Mouse (Mus musculus): Measurements from ENCODE around the gene Ercc5. TPM values are rescaled to one million over a fixed set of nuclear protein-coding genes. Genes with fewer than 3 reads are reported as not detected.

Gene Ercc5
- polyA plus RNA-seq (2016; fragmentation: Nextera tagmentation; extraction: Ambion mirVana): 10.6 and 11.1 TPM in 2 replicates

GRCm38 (mm10) chr1:44147563-44148381 is at the start of gene Ercc5:
Gene Ercc5, plus strand, starts transcription at chr1:44147744.
- H3K4me3 ChIP-seq: peak within 1 kb of the TSS; percentile 91
- H3K9me3 ChIP-seq (replicated peaks): no peaks in the 10 kb centered on the region
- peak within 1 kb of the TSS; percentile 82 for H3K4me2 ChIP-seq
- peak; percentile 96 for ATAC-seq
- peaks cover 15% of the 10 kb centered on the region for H3K4me1 ChIP-seq
- peak within 1 kb of the TSS; percentile 88 for H3K27ac ChIP-seq
- peak within 1 kb of the TSS; percentile 89 for H3K9ac ChIP-seq
- H3K36me3 ChIP-seq: peaks cover 5% of the 10 kb centered on the region; the same call in 1 of the 2 replicates
- no peaks in the 10 kb centered on the region for H3K27me3 ChIP-seq (replicated peaks)
- under 1% methylated on average over 61 of the region's 66 CpGs for WGBS (ENCODE audit: insufficient replicate concordance)

GRCm38 (mm10) chr1:44101448-44102225 is 45.9 kb upstream of the Ercc5 start:
- Histone ChIP-seq H3K27me3 (replicated peaks) (no peaks in the 10 kb centered on the region), H3K4me2 (peak overlapping the region; percentile 85), H3K4me1 (peaks cover 17% of the 10 kb centered on the region), H3K27ac (peak overlapping the region; percentile 98), H3K36me3 (peaks cover 31% of the 10 kb centered on the region), H3K9me3 (replicated peaks) (no peaks in the 10 kb centered on the region), H3K9ac (peak overlapping the region; percentile 93), H3K4me3 (peak overlapping the region; percentile 90)
- under 1% methylated on average over 55 of the region's 55 CpGs for WGBS (ENCODE audit: insufficient replicate concordance)
- ATAC-seq: peak; percentile 77

GRCm38 (mm10) chr1:44102259-44102717 is 45.3 kb upstream of the Ercc5 start, which contains the start of gene Tex30:
Gene Tex30, minus strand, starts transcription at chr1:44102441.
- Histone ChIP-seq H3K4me3 (peak within 1 kb of the TSS; percentile 90), H3K27me3 (replicated peaks) (no peaks in the 10 kb centered on the region), H3K4me2 (peak within 1 kb of the TSS; percentile 85), H3K9ac (peak within 1 kb of the TSS; percentile 93), H3K4me1 (peaks cover 17% of the 10 kb centered on the region), H3K27ac (peak within 1 kb of the TSS; percentile 98), H3K36me3 (peaks cover 25% of the 10 kb centered on the region), H3K9me3 (replicated peaks) (no peaks in the 10 kb centered on the region)
- under 1% methylated on average over 55 of the region's 55 CpGs for WGBS (ENCODE audit: insufficient replicate concordance)
- peak; percentile 94 for ATAC-seq

- Histone ChIP-seq H3K4me3 (peak overlapping the region; percentile 90), H3K9ac (peak overlapping the region; percentile 67), H3K36me3 (peaks cover 25% of the 10 kb centered on the region), H3K27me3 (replicated peaks) (no peaks in the 10 kb centered on the region), H3K9me3 (replicated peaks) (no peaks in the 10 kb centered on the region), H3K4me2 (peak overlapping the region; percentile 85), H3K4me1 (peaks cover 17% of the 10 kb centered on the region), H3K27ac (peak overlapping the region; percentile 98)
- no peak for ATAC-seq
- 15% methylated on average over 5 of the region's 5 CpGs for WGBS (ENCODE audit: insufficient replicate concordance)
Observed at GRCm38 (mm10) chr1:44102939-44103338, 44.6 kb upstream of the Ercc5 start.

- H3K9ac ChIP-seq: peak overlapping the region; percentile 69; the same call in 1 of the 2 replicates
- no peaks in the 10 kb centered on the region for H3K27me3 ChIP-seq (replicated peaks)
- no peak for ATAC-seq
- H3K36me3 ChIP-seq: peaks cover 30% of the 10 kb centered on the region
- H3K27ac ChIP-seq: no peak overlapping the region
- H3K4me1 ChIP-seq: peaks cover 18% of the 10 kb centered on the region
- no peaks in the 10 kb centered on the region for H3K9me3 ChIP-seq (replicated peaks)
- H3K4me3 ChIP-seq: peak overlapping the region; percentile 74
- H3K4me2 ChIP-seq: peak overlapping the region; percentile 82
Observed at GRCm38 (mm10) chr1:44117571-44117970, 30.0 kb upstream of the Ercc5 start.

- peak within 1 kb of the TSS; percentile 86 for H3K27ac ChIP-seq
- peaks cover 18% of the 10 kb centered on the region for H3K4me1 ChIP-seq
- peak; percentile 90 for ATAC-seq
- WGBS (ENCODE audit: insufficient replicate concordance): under 1% methylated on average over 39 of the region's 39 CpGs
- H3K27me3 ChIP-seq (replicated peaks): no peaks in the 10 kb centered on the region
- H3K4me3 ChIP-seq: peak within 1 kb of the TSS; percentile 74
- H3K4me2 ChIP-seq: peak within 1 kb of the TSS; percentile 82
- no peaks in the 10 kb centered on the region for H3K9me3 ChIP-seq (replicated peaks)
- H3K36me3 ChIP-seq: peaks cover 23% of the 10 kb centered on the region
- peak within 1 kb of the TSS; percentile 69 for H3K9ac ChIP-seq
Observed at GRCm38 (mm10) chr1:44118239-44119054, 29.1 kb upstream of the Ercc5 start, which contains the start of the genes Kdelc1 and Bivm. Gene Kdelc1, minus strand, starts transcription at chr1:44118808. Gene Bivm, plus strand, starts transcription at chr1:44118957.

- H3K4me3 ChIP-seq: peak overlapping the region; percentile 74
- H3K27ac ChIP-seq: peak overlapping the region; percentile 86
- H3K4me1 ChIP-seq: peaks cover 18% of the 10 kb centered on the region
- no peaks in the 10 kb centered on the region for H3K27me3 ChIP-seq (replicated peaks)
- 1% methylated on average over 41 of the region's 43 CpGs for WGBS (ENCODE audit: insufficient replicate concordance)
- no peaks in the 10 kb centered on the region for H3K9me3 ChIP-seq (replicated peaks)
- H3K4me2 ChIP-seq: peak overlapping the region; percentile 82
- peak overlapping the region; percentile 69 for H3K9ac ChIP-seq
- ATAC-seq: peak; percentile 81
- H3K36me3 ChIP-seq: peaks cover 18% of the 10 kb centered on the region
Observed at GRCm38 (mm10) chr1:44119201-44120073, 28.1 kb upstream of the Ercc5 start.

- 11% methylated on average over 6 of the region's 6 CpGs for WGBS (ENCODE audit: insufficient replicate concordance)
- peaks cover 12% of the 10 kb centered on the region for H3K36me3 ChIP-seq
- ATAC-seq: peak; percentile 8; the same call in 1 of the 2 replicates
- peak overlapping the region; percentile 69 for H3K9ac ChIP-seq
- peaks cover 18% of the 10 kb centered on the region for H3K4me1 ChIP-seq
- H3K4me2 ChIP-seq: peak overlapping the region; percentile 82
- H3K4me3 ChIP-seq: peak overlapping the region; percentile 74
- H3K27me3 ChIP-seq (replicated peaks): no peaks in the 10 kb centered on the region
- peak overlapping the region; percentile 86 for H3K27ac ChIP-seq
- H3K9me3 ChIP-seq (replicated peaks): no peaks in the 10 kb centered on the region
Observed at GRCm38 (mm10) chr1:44120074-44120406, 27.5 kb upstream of the Ercc5 start.

GRCm38 (mm10) chr1:44122256-44122655 is 25.3 kb upstream of the Ercc5 start:
- Histone ChIP-seq H3K27me3 (replicated peaks) (no peaks in the 10 kb centered on the region), H3K4me3 (no peak overlapping the region), H3K9ac (no peak overlapping the region), H3K9me3 (replicated peaks) (no peaks in the 10 kb centered on the region), H3K36me3 (peaks cover 7% of the 10 kb centered on the region; the same call in 1 of the 2 replicates), H3K27ac (no peak overlapping the region), H3K4me1 (peaks cover 18% of the 10 kb centered on the region), H3K4me2 (no peak overlapping the region)
- WGBS (ENCODE audit: insufficient replicate concordance): 27% methylated on average over 3 of the region's 3 CpGs
- no peak for ATAC-seq

GRCm38 (mm10) chr1:44125590-44125989 is 22.0 kb upstream of the Ercc5 start:
- H3K9ac ChIP-seq: no peak overlapping the region
- H3K4me1 ChIP-seq: 0 out of 2 replicates have a peak, but pooled peaks cover 3% of the 10 kb centered on the region
- peaks cover 19% of the 10 kb centered on the region for H3K36me3 ChIP-seq
- no peak for ATAC-seq
- H3K27ac ChIP-seq: no peak overlapping the region
- H3K27me3 ChIP-seq (replicated peaks): no peaks in the 10 kb centered on the region
- 79% methylated on average over 4 of the region's 4 CpGs for WGBS (ENCODE audit: insufficient replicate concordance)
- H3K9me3 ChIP-seq (replicated peaks): no peaks in the 10 kb centered on the region
- no peak overlapping the region for H3K4me2 ChIP-seq
- no peak overlapping the region for H3K4me3 ChIP-seq
